Mouse (Mus musculus) kidney, adult 2 months (tissue): Measurements from ENCODE around the gene Cnih3.

Source experiments
- CTCF ChIP-seq: fragments of 200-500 bp; conservative IDR thresholded peaks from 2 replicates; pipeline ENCODE4 v1.5.1; 2011; ENCODE audit warnings: low read depth, mild to moderate bottlenecking, control low read depth, low read length, moderate library complexity, mixed read lengths; ENCODE audit not compliant: insufficient read depth, insufficient read length
- POLR2A ChIP-seq: fragments of 200-500 bp; IDR thresholded peaks from one replicate; pipeline ENCODE4 v1.6.1; 2011; ENCODE audit warnings: low read depth, low read length, control low read depth

DNA sequence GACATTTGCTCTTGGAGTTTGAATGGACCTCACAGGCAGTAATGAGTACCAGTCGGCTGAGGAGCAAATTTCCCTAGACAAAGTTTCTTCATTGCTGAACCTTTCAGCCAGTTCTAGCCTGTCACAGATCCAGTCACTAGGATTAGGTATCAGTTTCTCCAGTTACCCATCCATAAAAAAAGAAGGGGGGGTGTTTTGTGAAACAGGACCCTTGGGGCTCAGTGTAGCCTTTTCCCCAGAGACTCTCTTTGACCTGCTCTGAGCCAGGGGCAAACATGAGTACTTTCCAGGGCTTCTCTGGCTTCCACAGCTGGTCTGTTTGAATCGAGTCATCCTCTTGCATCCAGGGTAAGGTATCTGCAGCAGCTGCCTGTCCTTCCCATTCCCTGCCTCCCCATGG is 5.4 kb downstream of the Cnih3 start:
- TF ChIP-seq POLR2A (no peak), CTCF (no peak)
